Mouse (Mus musculus) neural tube, embryonic 14.5 days (tissue): ENCODE measurements around the gene Adam22. TPM values are rescaled to one million over a fixed set of nuclear protein-coding genes. Genes with fewer than 3 reads are reported as not detected.
A peak's percentile ranks its signal among the peaks of the same experiment; 100 is the strongest.

Experiments
- ATAC-seq: fragments of 200-750 bp; cut with Nextera tagmentation; 2 replicates; pipeline ENCODE4 v1.8.0; 2017; ENCODE audit warnings: low read depth, mild to moderate bottlenecking, moderate TSS enrichment, moderate library complexity
- H3K27ac ChIP-seq: fragments of 300-500 bp; sonication (generic); 2 replicates; pipeline ENCODE4 v1.5.1; 2014; ENCODE audit warnings: low read depth, mild to moderate bottlenecking, control low read depth, low read length, moderate library complexity, mixed read lengths
- H3K27me3 ChIP-seq: fragments of 300-500 bp; sonication (generic); 2 replicates; pipeline ENCODE4 v1.6.1; 2014; ENCODE audit warnings: low read length; ENCODE audit not compliant: control insufficient read depth, insufficient read depth
- H3K36me3 ChIP-seq: fragments of 300-500 bp; sonication (generic); 2 replicates; pipeline ENCODE4 v1.6.1; 2014; ENCODE audit warnings: low read length, mixed read lengths; ENCODE audit not compliant: control insufficient read depth, insufficient read depth
- H3K4me1 ChIP-seq: fragments of 300-500 bp; sonication (generic); 2 replicates; pipeline ENCODE4 v1.6.1; 2014; ENCODE audit warnings: low read length; ENCODE audit not compliant: control insufficient read depth, insufficient read depth
- H3K4me2 ChIP-seq: fragments of 300-500 bp; sonication (generic); 2 replicates; pipeline ENCODE4 v1.6.1; 2014; ENCODE audit warnings: mild to moderate bottlenecking, low read depth, low read length, control low read depth
- H3K4me3 ChIP-seq: fragments of 300-500 bp; sonication (generic); 2 replicates; pipeline ENCODE4 v1.5.1; 2014; ENCODE audit warnings: low read depth, low read length, control low read depth, mixed read lengths
- H3K9ac ChIP-seq: fragments of 300-500 bp; sonication (generic); replicated peaks from 2 replicates; pipeline ENCODE4 v1.6.1; 2014; ENCODE audit warnings: low read depth, mild to moderate bottlenecking, control low read depth, low read length, mixed read lengths
- H3K9me3 ChIP-seq: fragments of 300-500 bp; sonication (generic); 2 replicates; pipeline ENCODE4 v1.6.1; 2016; ENCODE audit warnings: low read length; ENCODE audit not compliant: control insufficient read depth
- WGBS: fragments of 180-500 bp; shearing (Covaris S2); extraction: QIAGEN DNeasy Blood & Tissue Kit; methylation state at CpG from one replicate; pipeline ENCODE4 v1.1.7; 2014; 5-methylcytosine and 5-hydroxymethylcytosine counted together
- polyA plus RNA-seq: library from polyadenylated mRNA; unstranded; fragments of >200 nt; fragmentation: Nextera tagmentation; extraction: Ambion mirVana; gene quantifications from 2 replicates; pipeline ENCODE4 v1.2.1, GENCODE M21; 2014

The Adam22 gene
- polyA plus RNA-seq, 1 experiment from 2014 or later = 59.9 TPM

DNA sequence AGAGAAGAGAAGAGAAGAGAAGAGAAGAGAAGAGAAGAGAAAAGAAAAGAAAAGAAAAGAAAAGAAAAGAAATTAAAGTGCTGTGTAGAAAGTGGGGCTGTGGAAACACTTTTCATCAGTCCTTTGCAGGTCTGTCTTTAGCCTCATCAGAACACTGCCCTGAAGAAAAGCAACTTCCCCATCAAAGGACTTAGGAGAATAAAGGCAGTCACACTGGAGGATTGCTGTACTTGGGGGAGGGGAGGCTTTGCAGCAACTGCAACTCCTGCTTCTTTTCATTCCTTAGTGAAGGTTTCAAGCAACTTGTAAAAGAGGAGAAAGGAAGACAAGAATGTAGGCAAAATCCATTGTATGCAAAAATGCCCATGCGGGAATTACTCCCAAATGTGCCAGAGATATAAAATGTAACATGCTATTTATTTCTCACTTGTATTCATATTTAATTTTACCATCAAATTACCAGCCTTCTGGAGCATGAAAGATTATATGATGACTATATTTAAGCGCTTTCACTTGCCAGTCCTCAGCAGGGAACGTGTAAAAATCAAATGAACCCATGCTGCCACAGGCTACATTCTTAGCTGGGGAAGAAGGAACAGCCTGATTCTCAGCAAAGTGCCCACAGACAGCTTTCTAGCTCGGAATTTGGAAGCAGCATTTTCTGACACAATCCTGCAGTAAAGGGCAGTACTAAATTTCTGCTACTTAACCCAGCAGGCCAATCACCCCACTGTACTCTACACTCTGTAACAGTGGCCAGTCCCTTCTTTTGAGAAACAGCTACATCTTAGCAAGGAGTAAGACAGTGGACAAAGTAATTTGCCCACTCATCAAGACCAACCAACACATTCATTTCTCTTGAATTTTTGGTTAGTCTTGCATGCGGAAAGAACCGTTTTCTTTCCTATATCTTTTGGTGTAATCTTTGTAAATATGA, 78.0 kb downstream of the Adam22 start:
- peak; percentile 38; the same call in 1 of the 2 replicates for ATAC-seq
- H3K9ac ChIP-seq = no peak overlapping the region
- no peaks in the 10 kb centered on the region for H3K9me3 ChIP-seq
- H3K4me3 ChIP-seq = no peak overlapping the region
- no peaks in the 10 kb centered on the region for H3K4me1 ChIP-seq
- no peak overlapping the region for H3K27ac ChIP-seq
- no peaks in the 10 kb centered on the region for H3K27me3 ChIP-seq
- no peak overlapping the region for H3K4me2 ChIP-seq
- 53% methylated on average over 6 of the region's 6 CpGs for WGBS
- no peaks in the 10 kb centered on the region for H3K36me3 ChIP-seq

GRCm38 (mm10) chr5:8284123-8284522, 83.8 kb downstream of the Adam22 start:
- H3K27ac ChIP-seq = no peak overlapping the region
- no peaks in the 10 kb centered on the region for H3K27me3 ChIP-seq
- no peak for ATAC-seq
- 79% methylated on average over 5 of the region's 5 CpGs for WGBS
- no peak overlapping the region for H3K9ac ChIP-seq
- H3K4me2 ChIP-seq = no peak overlapping the region
- H3K4me1 ChIP-seq = no peaks in the 10 kb centered on the region
- no peak overlapping the region for H3K4me3 ChIP-seq
- no peaks in the 10 kb centered on the region for H3K36me3 ChIP-seq
- no peaks in the 10 kb centered on the region for H3K9me3 ChIP-seq

DNA sequence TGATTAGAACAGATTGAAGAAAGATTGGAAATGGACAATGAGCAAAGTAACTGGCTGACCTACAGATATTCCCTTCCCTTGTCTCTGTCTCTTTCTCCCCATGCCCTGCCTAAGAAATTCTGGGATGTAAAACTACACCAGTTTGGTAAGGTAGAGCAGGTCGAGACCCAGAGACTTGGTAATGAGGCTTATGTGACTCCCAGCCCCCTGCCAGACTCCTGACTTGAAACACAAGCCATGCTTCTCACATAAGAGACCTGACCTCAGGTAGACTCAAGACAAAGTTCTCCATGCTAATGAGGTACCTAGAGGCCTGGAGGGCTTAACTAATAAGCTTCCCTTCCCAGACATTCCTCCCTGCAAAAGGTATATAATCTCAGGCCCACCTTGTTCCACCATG, 91.8 kb downstream of the Adam22 start:
- Histone ChIP-seq H3K27ac (no peak overlapping the region), H3K9me3 (no peaks in the 10 kb centered on the region), H3K4me1 (no peaks in the 10 kb centered on the region), H3K4me2 (no peak overlapping the region), H3K36me3 (no peaks in the 10 kb centered on the region), H3K9ac (no peak overlapping the region), H3K27me3 (no peaks in the 10 kb centered on the region), H3K4me3 (no peak overlapping the region)
- WGBS = 83% methylated on average over 1 of the region's 1 CpGs
- ATAC-seq = no peak

DNA sequence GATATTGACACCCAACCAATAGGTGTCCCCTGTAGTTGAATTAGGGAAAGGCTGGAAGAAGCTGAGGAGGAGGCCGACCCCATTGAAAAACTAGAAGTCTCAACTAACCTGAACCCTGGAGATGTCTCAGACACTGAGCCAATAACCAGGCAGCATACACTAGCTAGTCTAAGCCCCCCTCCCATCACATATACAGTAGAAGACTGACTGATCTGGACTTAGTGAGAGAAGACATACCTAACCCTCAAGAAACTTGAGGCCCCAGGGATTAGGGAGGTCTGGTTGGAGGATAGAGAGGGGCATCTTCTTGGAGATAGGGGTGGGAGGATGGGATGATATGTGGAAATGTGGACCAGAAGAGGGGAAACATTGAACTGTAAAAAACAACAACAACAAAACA, 110.6 kb downstream of the Adam22 start:
- 95% methylated on average over 1 of the region's 1 CpGs for WGBS
- no peak for ATAC-seq

DNA sequence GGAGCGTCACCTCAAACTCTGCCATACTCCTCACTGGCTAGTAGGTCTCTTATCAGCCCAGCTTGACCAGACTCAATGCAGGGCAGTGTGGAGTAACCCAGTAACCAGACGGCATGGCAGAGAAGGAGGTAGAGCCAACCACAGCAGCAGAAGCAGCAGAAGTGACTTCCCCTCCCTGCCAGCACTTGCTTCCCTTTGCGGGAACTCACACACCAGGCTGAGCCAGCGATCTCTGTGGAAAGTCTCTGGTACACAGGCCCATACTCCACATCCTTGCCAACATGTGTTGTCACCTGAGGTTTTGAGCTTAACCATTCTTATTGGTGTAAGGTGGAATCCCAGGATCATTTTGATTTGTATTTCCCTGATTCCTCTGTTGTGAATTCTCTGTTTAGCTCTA, 111.5 kb downstream of the Adam22 start:
- Histone ChIP-seq H3K4me1 (no peaks in the 10 kb centered on the region), H3K9ac (no peak overlapping the region), H3K36me3 (no peaks in the 10 kb centered on the region), H3K4me3 (no peak overlapping the region), H3K27ac (no peak overlapping the region), H3K27me3 (no peaks in the 10 kb centered on the region), H3K4me2 (no peak overlapping the region), H3K9me3 (no peaks in the 10 kb centered on the region)
- WGBS = 95% methylated on average over 4 of the region's 4 CpGs
- peak; percentile 21; the same call in 1 of the 2 replicates for ATAC-seq

More for the DNA sequence above, 110.6 kb downstream of the Adam22 start:
- Histone ChIP-seq H3K27ac (no peak overlapping the region), H3K9me3 (no peaks in the 10 kb centered on the region), H3K36me3 (no peaks in the 10 kb centered on the region), H3K4me2 (no peak overlapping the region), H3K27me3 (no peaks in the 10 kb centered on the region), H3K4me1 (no peaks in the 10 kb centered on the region), H3K4me3 (no peak overlapping the region), H3K9ac (no peak overlapping the region)

DNA sequence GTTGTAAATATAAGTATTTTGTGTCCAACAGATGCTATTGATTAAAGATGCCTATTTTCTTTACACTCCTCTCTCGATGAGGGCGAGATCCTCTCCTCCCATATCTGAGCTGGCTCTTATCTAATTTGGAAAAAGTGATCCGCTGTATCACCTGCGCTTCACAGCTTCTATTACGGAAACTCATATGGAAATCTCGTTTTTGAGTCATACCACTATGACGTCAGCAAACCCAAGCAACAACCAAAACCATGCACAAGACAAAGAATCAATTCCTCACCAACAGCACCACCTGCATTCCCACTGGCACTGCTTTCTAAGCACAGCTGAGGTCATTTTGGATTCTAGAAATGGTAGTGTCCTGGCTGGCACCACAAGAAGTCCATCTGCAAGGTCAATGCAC, 123.3 kb downstream of the Adam22 start:
- ATAC-seq = no peak
- WGBS = 94% methylated on average over 7 of the region's 7 CpGs

GRCm38 (mm10) chr5:8243064-8243615, 124.8 kb downstream of the Adam22 start:
- H3K27me3 ChIP-seq = no peaks in the 10 kb centered on the region
- H3K4me1 ChIP-seq = no peaks in the 10 kb centered on the region
- no peak overlapping the region for H3K4me3 ChIP-seq
- no peaks in the 10 kb centered on the region for H3K9me3 ChIP-seq
- no peak overlapping the region for H3K9ac ChIP-seq
- 58% methylated on average over 4 of the region's 4 CpGs for WGBS
- ATAC-seq = peak; percentile 41; the same call in 1 of the 2 replicates
- no peak overlapping the region for H3K27ac ChIP-seq
- no peaks in the 10 kb centered on the region for H3K36me3 ChIP-seq
- H3K4me2 ChIP-seq = no peak overlapping the region

More for the DNA sequence above, 123.3 kb downstream of the Adam22 start:
- Histone ChIP-seq H3K4me2 (no peak overlapping the region), H3K4me1 (no peaks in the 10 kb centered on the region), H3K4me3 (no peak overlapping the region), H3K36me3 (no peaks in the 10 kb centered on the region), H3K27ac (no peak overlapping the region), H3K9me3 (no peaks in the 10 kb centered on the region), H3K9ac (no peak overlapping the region), H3K27me3 (no peaks in the 10 kb centered on the region)

DNA sequence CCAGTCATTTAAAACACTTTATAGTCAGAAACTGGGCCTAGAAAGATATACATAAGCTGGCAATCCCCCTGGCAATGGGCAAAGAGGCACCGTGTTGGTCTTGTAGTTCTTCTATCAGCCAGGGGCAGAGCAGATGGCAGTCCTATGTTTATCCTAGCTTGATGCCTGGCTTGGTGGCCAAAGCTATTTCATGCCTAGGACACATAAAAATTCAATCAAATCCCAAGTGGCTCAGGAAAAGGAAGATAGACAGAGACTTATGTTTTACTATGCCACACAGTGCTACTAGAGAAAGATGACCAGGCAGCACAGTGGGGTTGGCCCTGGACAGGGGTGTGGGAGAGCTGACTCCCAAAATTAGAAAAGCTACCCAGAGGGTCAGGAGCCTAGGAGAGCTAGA, 125.3 kb downstream of the Adam22 start:
- no peak overlapping the region for H3K4me3 ChIP-seq
- no peaks in the 10 kb centered on the region for H3K9me3 ChIP-seq
- H3K4me1 ChIP-seq = no peaks in the 10 kb centered on the region
- ATAC-seq = peak; percentile 38; the same call in 1 of the 2 replicates
- no peak overlapping the region for H3K27ac ChIP-seq
- WGBS = 84% methylated on average over 1 of the region's 1 CpGs
- no peaks in the 10 kb centered on the region for H3K27me3 ChIP-seq
- no peak overlapping the region for H3K4me2 ChIP-seq
- no peaks in the 10 kb centered on the region for H3K36me3 ChIP-seq
- no peak overlapping the region for H3K9ac ChIP-seq

DNA sequence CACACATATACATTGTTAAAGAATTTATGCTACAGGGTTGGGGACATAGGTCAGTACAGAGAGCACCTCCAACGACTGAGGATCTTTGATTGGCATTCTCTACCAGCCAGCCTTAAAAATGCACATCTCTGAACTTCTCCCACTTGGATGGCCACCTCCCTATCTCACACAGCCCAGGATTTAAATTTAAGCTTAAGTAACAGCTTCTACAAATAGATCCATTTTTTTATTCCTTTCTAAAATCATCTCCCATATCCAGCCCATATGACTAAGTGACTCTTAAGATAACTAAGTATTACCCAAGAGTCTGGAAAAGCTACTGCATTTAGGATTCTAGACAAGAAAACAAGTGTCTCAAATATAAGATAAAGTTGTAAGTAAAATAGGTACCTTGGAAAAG, 140.9 kb downstream of the Adam22 start:
- no peak overlapping the region for H3K9ac ChIP-seq
- 84% methylated on average over 1 of the region's 1 CpGs for WGBS
- no peaks in the 10 kb centered on the region for H3K27me3 ChIP-seq
- no peaks in the 10 kb centered on the region for H3K36me3 ChIP-seq
- no peak overlapping the region for H3K27ac ChIP-seq
- no peak overlapping the region for H3K4me3 ChIP-seq
- ATAC-seq = no peak
- no peaks in the 10 kb centered on the region for H3K4me1 ChIP-seq
- no peaks in the 10 kb centered on the region for H3K9me3 ChIP-seq
- H3K4me2 ChIP-seq = no peak overlapping the region
